In the genomic region with DNA sequence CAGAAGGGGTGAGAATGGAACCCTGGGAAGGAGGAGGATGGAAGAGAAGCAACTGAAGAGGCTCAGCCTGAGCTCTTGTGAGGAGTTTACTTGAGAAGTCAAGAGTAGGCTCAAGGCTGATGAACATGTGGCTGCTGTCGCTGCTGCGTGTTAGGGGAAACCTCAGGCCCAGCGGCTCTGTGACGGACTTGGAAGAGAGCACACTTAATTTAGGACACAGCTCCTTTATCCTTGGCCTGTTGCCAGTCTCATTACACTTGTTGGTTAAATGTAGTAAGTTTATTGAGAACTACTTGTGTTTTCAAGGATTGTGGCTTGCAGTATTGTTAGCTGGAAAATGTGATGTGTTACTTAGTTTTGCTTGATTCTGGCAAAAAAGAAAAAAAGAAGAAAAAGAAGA, we compare ENCODE assay signal across 30 mouse cellular contexts. TPM values are rescaled to one million over a fixed set of nuclear protein-coding genes. Genes with fewer than 3 reads are reported as not detected.
A peak's percentile ranks its signal among the peaks of the same experiment; 100 is the strongest.
DNase-seq lines count a peak whose midpoint lies in the region; ATAC-seq and TF ChIP-seq lines count a peak whose summit lies in the region.
"Had no signal": no experiment of that assay in that cellular context is flagged by ENCODE, and none has a peak within 500 bp of the region (broad histone marks: within the 10 kb centered on the region; RNA-seq: fewer than 3 reads in every experiment).

No protein-coding gene starts in this region.

- H3K4me3 ChIP-seq in heart, embryonic 11.5 days (ENCODE audit: low read depth, low read length), result no peak overlapping the region
- H3K4me3 ChIP-seq in lung, embryonic 14.5 days (ENCODE audit: low read depth, low read length), result no peak overlapping the region
- H3K4me3 ChIP-seq: heart, embryonic 10.5 days; kidney, embryonic 15.5 days; midbrain, embryonic 12.5 days; myocyte; neural tube, embryonic 12.5 days; stomach, embryonic 15.5 days had no signal

- peak; percentile 13 to 17 for DNase-seq in heart, adult 18-20 months
- DNase-seq in lung, embryonic 14.5 days, result peak; percentile 43
- DNase-seq in lung, postnatal 36 days, result no peak
- peak; percentile 9 for DNase-seq in MN1 (ENCODE audit: low spot score)
- DNase-seq in brain, embryonic 14.5 days (ENCODE audit: low read depth), result peak; percentile 35
- DNase-seq: adrenal gland, adult 8-10 months; B cell, adult 2 months; cerebellum, adult 8-10 months; cerebellum, postnatal 25 days; gastrocnemius, postnatal 10 days; heart, postnatal 4 days; kidney, adult 11 months; kidney, postnatal 36 days; left cerebral cortex, postnatal 4 days; liver; lung, adult 2 months; lung, postnatal 14 days; right cerebral cortex, postnatal 25 days had no signal

- no peak for TF ChIP-seq CTCF in lung, embryonic 14.5 days (IDR thresholded peaks at IDR 0.05; ENCODE audit: low read depth)
- TF ChIP-seq CTCF in brain, embryonic 14.5 days (IDR thresholded peaks at IDR 0.05; ENCODE audit: borderline replicate concordance, extremely low read depth, insufficient read depth, insufficient read length), result no peak

- peaks cover 16% of the 10 kb centered on the region for H3K36me3 ChIP-seq in heart, embryonic 11.5 days (ENCODE audit: control insufficient read depth, insufficient read depth, low read length)
- H3K36me3 ChIP-seq in lung, embryonic 14.5 days (ENCODE audit: insufficient read depth), result peaks cover 91% of the 10 kb centered on the region

- no peak overlapping the region for H3K4me2 ChIP-seq in heart, embryonic 11.5 days
- no peak overlapping the region for H3K4me2 ChIP-seq in lung, embryonic 14.5 days
- H3K4me2 ChIP-seq: hindbrain, embryonic 14.5 days; kidney, embryonic 15.5 days; midbrain, embryonic 12.5 days; neural tube, embryonic 12.5 days; stomach, embryonic 15.5 days had no signal

- no peaks in the 10 kb centered on the region for H3K27me3 ChIP-seq in heart, embryonic 11.5 days (ENCODE audit: control insufficient read depth, insufficient read depth, low read length)
- H3K27me3 ChIP-seq in lung, embryonic 14.5 days (ENCODE audit: insufficient read depth, low read length), result no peaks in the 10 kb centered on the region
- H3K27me3 ChIP-seq: kidney, embryonic 15.5 days; midbrain, embryonic 12.5 days; neural tube, embryonic 12.5 days; stomach, embryonic 15.5 days had no signal

- H3K4me1 ChIP-seq in heart, embryonic 11.5 days (ENCODE audit: control insufficient read depth, insufficient read depth, low read length), result no peaks in the 10 kb centered on the region
- H3K4me1 ChIP-seq in lung, embryonic 14.5 days (ENCODE audit: insufficient read depth), result no peaks in the 10 kb centered on the region
- H3K4me1 ChIP-seq: heart, embryonic 10.5 days; kidney, embryonic 15.5 days; midbrain, embryonic 12.5 days; neural tube, embryonic 12.5 days; stomach, embryonic 15.5 days had no signal

- 88% methylated on average over 4 of the region's 4 CpGs for WGBS in heart, embryonic 11.5 days (ENCODE audit: insufficient replicate concordance)
- 64% methylated on average over 4 of the region's 4 CpGs for WGBS in lung, embryonic 14.5 days

- no peak overlapping the region for H3K9ac ChIP-seq in heart, embryonic 11.5 days (ENCODE audit: low read depth, low read length)
- H3K9ac ChIP-seq in lung, embryonic 14.5 days, result no peak overlapping the region
- H3K9ac ChIP-seq: hindbrain, embryonic 14.5 days; kidney, embryonic 15.5 days; liver, embryonic 14.5 days; midbrain, embryonic 12.5 days; neural tube, embryonic 12.5 days; stomach, embryonic 15.5 days had no signal

- H3K9me3 ChIP-seq in heart, embryonic 11.5 days (replicated peaks; ENCODE audit: control insufficient read depth, low read length), result no peaks in the 10 kb centered on the region
- H3K9me3 ChIP-seq in lung, embryonic 14.5 days (ENCODE audit: low read depth, low read length), result no peaks in the 10 kb centered on the region
- H3K9me3 ChIP-seq: heart, embryonic 10.5 days; kidney, embryonic 15.5 days; midbrain, embryonic 12.5 days; neural tube, embryonic 12.5 days; stomach, embryonic 15.5 days had no signal

- no peak for TF ChIP-seq POLR2A in brain, embryonic 14.5 days (IDR thresholded peaks at IDR 0.05; ENCODE audit: borderline replicate concordance, extremely low read depth, insufficient read depth, insufficient read length, poor library complexity, severe bottlenecking)

- ATAC-seq in heart, embryonic 11.5 days (replicated peaks; ENCODE audit: insufficient number of reproducible peaks, low FRiP score, low TSS enrichment), result no peak
- no peak for ATAC-seq in lung, embryonic 14.5 days (ENCODE audit: insufficient read depth)
- ATAC-seq: activated CD4-positive, CD25-positive, alpha-beta regulatory T cell, adult 4 months; forebrain, embryonic 16.5 days; inflammation-experienced regulatory T-cells, adult 6 months had no signal

- no peak overlapping the region for H3K27ac ChIP-seq in heart, embryonic 11.5 days (ENCODE audit: low read depth, low read length)
- no peak overlapping the region for H3K27ac ChIP-seq in lung, embryonic 14.5 days (ENCODE audit: low read depth)
- H3K27ac ChIP-seq: heart, embryonic 10.5 days; hindbrain, embryonic 14.5 days; kidney, embryonic 15.5 days; liver, embryonic 14.5 days; neural tube, embryonic 12.5 days; stomach, embryonic 15.5 days had no signal

RNA-seq across cellular contexts. Expression of a gene that starts 13.7 kb away (rescaled TPM):
- total RNA-seq in heart, adult 18-20 months (2021), result under 1 TPM; 0.10 to 0.41 TPM
- polyA plus RNA-seq in heart, embryonic 11.5 days (2014; fragmentation: Nextera tagmentation; extraction: Ambion mirVana), result 0.31 and 0.34 TPM in 2 replicates
- 0.38 and 0.55 TPM in 2 replicates for polyA plus RNA-seq in lung, embryonic 14.5 days (2014; fragmentation: Nextera tagmentation; extraction: Ambion mirVana)
- 0.08 and 0.13 TPM in 2 replicates for polyA plus RNA-seq in brain, embryonic 14.5 days (2012; rRNA removed)
- total RNA-seq: left cerebral cortex, postnatal 4 days had no signal

RNA-seq across cellular contexts. Expression of a gene that starts 29.1 kb away (rescaled TPM):
- total RNA-seq in heart, adult 18-20 months (2021), result 1 to 10 TPM; 5.6 to 6.2 TPM
- polyA plus RNA-seq in heart, embryonic 11.5 days (2014; fragmentation: Nextera tagmentation; extraction: Ambion mirVana), result 9.6 and 10.3 TPM in 2 replicates
- 12.3 and 13.2 TPM in 2 replicates for polyA plus RNA-seq in lung, embryonic 14.5 days (2014; fragmentation: Nextera tagmentation; extraction: Ambion mirVana)
- polyA plus RNA-seq in brain, embryonic 14.5 days (2012; rRNA removed), result 5.5 and 8.3 TPM in 2 replicates

RNA-seq across cellular contexts. Expression of a gene that starts 57.9 kb away (rescaled TPM):
- total RNA-seq in heart, adult 18-20 months (2021), result under 1 TPM; 0.90 to 0.92 TPM
- 1.3 and 1.5 TPM in 2 replicates for polyA plus RNA-seq in heart, embryonic 11.5 days (2014; fragmentation: Nextera tagmentation; extraction: Ambion mirVana)
- 3.2 and 3.5 TPM in 2 replicates for polyA plus RNA-seq in lung, embryonic 14.5 days (2014; fragmentation: Nextera tagmentation; extraction: Ambion mirVana)
- polyA plus RNA-seq in brain, embryonic 14.5 days (2012; rRNA removed), result 18.7 and 20.9 TPM in 2 replicates
